Mouse (Mus musculus) adrenal gland, adult (tissue): ENCODE results near the gene Olfr1107.

Experiments used
- DNase-seq, 2 experiments: peaks; one replicate each; pipeline ENCODE4 v3.0.0; 2022 to 2023; ENCODE audit warnings: low spot score in 1 of 2; ENCODE audit not compliant: inconsistent age in 2 of 2

Olfr1107 gene

GRCm38 (mm10) chr2:87075717-87076116, at the start of gene Olfr1107:
TSS of gene Olfr1107 (minus strand) at chr2:87075817.
- DNase-seq, result no peak

- DNase-seq, result no peak
Observed at GRCm38 (mm10) chr2:87114467-87114866, 38.9 kb upstream of the Olfr1107 start, which contains the start of gene Olfr259. TSS of gene Olfr259 (minus strand) at chr2:87114567.

DNA sequence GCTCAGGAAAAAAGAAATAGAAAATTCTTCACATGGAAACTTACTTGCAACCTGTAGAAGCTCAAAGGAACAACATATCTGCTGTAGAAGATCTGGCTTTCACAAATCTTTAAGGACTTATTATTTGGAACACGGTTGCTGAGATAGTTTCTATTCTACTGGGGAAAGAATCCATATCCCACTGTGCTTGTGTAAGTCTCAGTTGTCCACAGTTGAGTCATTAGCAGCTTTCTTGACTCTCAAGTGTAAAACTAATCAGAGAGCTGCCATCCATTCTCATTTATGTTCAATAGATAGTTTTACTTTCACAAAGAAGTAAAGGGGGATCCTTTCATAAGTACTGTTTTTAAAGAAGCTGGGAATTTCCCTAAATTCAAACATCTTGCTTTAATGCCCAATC, 20.3 kb upstream of the Olfr1107 start, which contains the start of gene Olfr1109:
Gene Olfr1109 (minus strand): TSS at position 101 of the 400 bp plus-strand sequence.
- no peak for DNase-seq

GRCm38 (mm10) chr2:87052173-87052572, 23.4 kb downstream of the Olfr1107 start, which contains the start of gene Olfr1106:
TSS of gene Olfr1106 (minus strand) at chr2:87052273.
- DNase-seq, result no peak

- DNase-seq, result no peak
Observed at GRCm38 (mm10) chr2:87036431-87036830, 39.2 kb downstream of the Olfr1107 start, which contains the start of gene Olfr1105. TSS of gene Olfr1105 (minus strand) at chr2:87036531.

DNA sequence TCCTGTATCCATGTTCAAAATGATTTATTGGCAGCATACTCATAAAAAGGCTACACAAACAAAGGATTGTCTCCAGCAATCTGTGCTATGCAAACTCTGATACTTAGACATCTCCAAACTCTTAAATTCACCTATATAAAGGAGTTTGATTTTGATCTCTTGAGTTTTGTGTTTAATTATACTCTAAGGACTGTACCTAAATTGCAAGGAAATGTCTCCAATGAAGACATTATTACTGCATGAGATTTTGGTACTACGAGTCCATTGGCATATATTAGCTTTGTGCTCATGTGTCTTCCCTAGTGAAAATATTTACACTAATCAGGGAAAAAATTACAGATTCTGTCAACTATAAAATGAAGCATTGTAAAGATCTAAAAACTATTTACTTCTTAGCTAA, 48.6 kb downstream of the Olfr1107 start, which contains the start of gene Olfr1104:
Gene Olfr1104 (minus strand): TSS at position 101 of the 400 bp plus-strand sequence.
- DNase-seq, result no peak
